Mouse (Mus musculus) monocyte, adult 2 months (primary cell): ENCODE measurements around the gene Tex14.
"Not testable (repeated sequence)": the region's sequence is repeated elsewhere in the genome, so short reads cannot be mapped to it uniquely, and the experiment has no call there.

Experiments used
- DNase-seq, 2 experiments: peaks; one replicate each; pipeline ENCODE4 v3.0.0; 2022; ENCODE audit warnings: low spot score in 2 of 2, low read depth in 1 of 2

The Tex14 gene

GRCm38 (mm10) chr11:87404876-87405275, at the start of gene Tex14, which contains the start of gene Rad51c:
Tex14 (plus strand) TSS chr11:87405065.
Rad51c (minus strand) TSS chr11:87404954.
- no peak for DNase-seq

GRCm38 (mm10) chr11:87357317-87358300, 47.3 kb upstream of the Tex14 start:
- no peak for DNase-seq

GRCm38 (mm10) chr11:87358331-87359261, 46.3 kb upstream of the Tex14 start, which contains the start of gene Ppm1e:
Ppm1e (minus strand) TSS chr11:87359023.
- peak in 1 of 2 experiments; percentile 11 for DNase-seq

- DNase-seq = no peak
Measured at GRCm38 (mm10) chr11:87359262-87359612, 45.6 kb upstream of the Tex14 start.

GRCm38 (mm10) chr11:87365120-87365519, 39.7 kb upstream of the Tex14 start:
- no peak for DNase-seq

- DNase-seq = no peak
Measured at GRCm38 (mm10) chr11:87367061-87367460, 37.8 kb upstream of the Tex14 start.

- no peak for DNase-seq
Measured at GRCm38 (mm10) chr11:87367865-87368580, 36.8 kb upstream of the Tex14 start.

GRCm38 (mm10) chr11:87384551-87384950, 20.3 kb upstream of the Tex14 start:
- no peak for DNase-seq

- no peak for DNase-seq
Measured at GRCm38 (mm10) chr11:87385676-87386075, 19.2 kb upstream of the Tex14 start.

- no peak for DNase-seq
Measured at GRCm38 (mm10) chr11:87393855-87394254, 11.0 kb upstream of the Tex14 start.

GRCm38 (mm10) chr11:87398402-87398801, 6.5 kb upstream of the Tex14 start:
- no peak for DNase-seq

- peak; percentile 95 to 99 for DNase-seq
Measured at GRCm38 (mm10) chr11:87404111-87404853, 583 bp upstream of the Tex14 start.

GRCm38 (mm10) chr11:87413412-87413811, 8.5 kb downstream of the Tex14 start:
- not testable (repeated sequence) for DNase-seq

GRCm38 (mm10) chr11:87416120-87416519, 11.3 kb downstream of the Tex14 start:
- DNase-seq = no peak

- no peak for DNase-seq
Measured at GRCm38 (mm10) chr11:87420861-87421260, 16.0 kb downstream of the Tex14 start.

- no peak for DNase-seq
Measured at GRCm38 (mm10) chr11:87421760-87422201, 16.9 kb downstream of the Tex14 start.

- peak; percentile 83 to 85 for DNase-seq
Measured at GRCm38 (mm10) chr11:87422511-87423340, 17.9 kb downstream of the Tex14 start.

- DNase-seq = no peak
Measured at GRCm38 (mm10) chr11:87423551-87424325, 18.9 kb downstream of the Tex14 start.
